Mouse (Mus musculus) layer of hippocampus, adult 18-20 months (tissue): ENCODE data around the gene Rrm2. TPM values are rescaled to one million over a fixed set of nuclear protein-coding genes. Genes with fewer than 3 reads are reported as not detected.

Source experiments
- DNase-seq, 2 experiments: peaks; one replicate each; pipeline ENCODE4 v3.0.0; 2022; ENCODE audit warnings: low spot score in 2 of 2
- total RNA-seq, 2 experiments: library from RNA; stranded (reverse); gene quantifications; 2 replicates each; pipeline ENCODE4 v1.2.3; 2021

The Rrm2 gene
- total RNA-seq, 2 experiments from 2014 or later: 0.71 to 1.5 TPM

- DNase-seq: no peak
These were observed 38.7 kb downstream of the Rrm2 start for GRCm38 (mm10) chr12:24746579-24747296.

- no peak for DNase-seq
These were observed 39.3 kb downstream of the Rrm2 start for GRCm38 (mm10) chr12:24747297-24747696.

- DNase-seq: no peak
These were observed 42.5 kb downstream of the Rrm2 start for GRCm38 (mm10) chr12:24750521-24750920.

- no peak for DNase-seq
These were observed 45.6 kb downstream of the Rrm2 start for GRCm38 (mm10) chr12:24753680-24754079.

GRCm38 (mm10) chr12:24754693-24755092, 46.7 kb downstream of the Rrm2 start:
- no peak for DNase-seq

GRCm38 (mm10) chr12:24755471-24755870, 47.4 kb downstream of the Rrm2 start:
- no peak for DNase-seq

GRCm38 (mm10) chr12:24757387-24757786, 49.3 kb downstream of the Rrm2 start:
- DNase-seq: no peak

- DNase-seq: peak in 1 of 2 experiments; percentile 8
These were observed 50.3 kb downstream of the Rrm2 start for GRCm38 (mm10) chr12:24758374-24758773.

GRCm38 (mm10) chr12:24762253-24762652, 54.2 kb downstream of the Rrm2 start:
- DNase-seq: no peak

Other genes with a start within 250 kb of the Rrm2 start
- gene Taf1b, start 209.9 kb upstream of the Rrm2 start, total RNA-seq: 10 to 100 TPM; 30.1 to 37.2 TPM
- gene Grhl1, start 136.0 kb upstream of the Rrm2 start, total RNA-seq: 10 to 100 TPM; 26.4 to 30.5 TPM
- 1 to 10 TPM; 2.9 to 4.6 TPM for gene Klf11, start 57.0 kb upstream of the Rrm2 start, total RNA-seq
- 10 to 100 TPM; 30.2 to 35.4 TPM for gene Cys1, start 26.4 kb upstream of the Rrm2 start, total RNA-seq
- gene Mboat2, start 122.6 kb downstream of the Rrm2 start, total RNA-seq: 10 to 100 TPM; 83.9 to 88.1 TPM